In the genomic region with DNA sequence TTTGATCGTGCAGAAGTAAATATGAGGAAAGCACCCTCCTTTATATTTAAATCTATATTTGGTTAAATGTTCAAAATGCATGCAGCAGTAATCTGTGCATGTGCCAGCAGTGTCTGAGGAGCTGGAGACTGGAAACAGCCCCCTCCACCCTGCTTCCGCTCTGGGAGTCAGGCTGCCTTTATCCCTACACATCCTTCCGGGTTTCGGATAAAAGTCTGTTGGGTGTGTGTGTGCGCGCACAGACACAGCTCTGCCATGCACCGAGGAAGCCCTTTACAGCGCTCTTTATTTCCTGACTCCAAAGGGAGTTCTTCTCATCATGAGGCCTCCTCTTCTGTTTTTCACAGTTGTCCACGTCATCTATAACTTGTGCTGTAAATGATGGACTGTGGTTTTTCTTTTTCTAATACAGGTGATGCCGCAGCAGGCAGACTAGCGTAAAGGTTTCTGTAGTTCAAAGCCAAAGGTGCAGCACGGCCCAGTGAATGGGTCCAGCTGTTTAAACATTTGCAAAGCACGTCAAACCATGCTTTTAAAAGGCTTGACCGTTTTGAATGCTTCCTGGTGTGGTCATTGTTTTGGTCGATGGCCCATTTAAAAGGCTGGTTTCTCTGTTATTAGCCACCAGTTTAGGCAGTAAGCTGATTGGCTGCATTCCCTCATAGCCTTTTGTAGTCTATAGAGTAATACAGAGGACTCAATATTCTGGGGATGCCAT, we compare ENCODE assay signal across 14 mouse cellular contexts.
DNase-seq lines count a peak whose midpoint lies in the region; ATAC-seq and TF ChIP-seq lines count a peak whose summit lies in the region.
"Had no signal": no experiment of that assay in that cellular context is flagged by ENCODE, and none has a peak within 500 bp of the region (broad histone marks: within the 10 kb centered on the region; RNA-seq: fewer than 3 reads in every experiment).

No protein-coding gene starts in this region.

- no peak overlapping the region for H3K4me2 ChIP-seq in kidney, embryonic 16.5 days (replicated peaks; ENCODE audit: low read depth, low read length)
- no peak overlapping the region for H3K4me2 ChIP-seq in midbrain, embryonic 13.5 days (replicated peaks)
- H3K4me2 ChIP-seq in midbrain, embryonic 11.5 days = no peak overlapping the region
- no peak overlapping the region for H3K4me2 ChIP-seq in forebrain, embryonic 16.5 days (ENCODE audit: low read length)
- H3K4me2 ChIP-seq in stomach, postnatal 0 days (replicated peaks; ENCODE audit: low read depth) = peak overlapping the region; percentile 11; the same call in 1 of the 2 replicates
- H3K4me2 ChIP-seq: embryonic facial prominence, embryonic 12.5 days; heart, embryonic 11.5 days; liver, embryonic 13.5 days had no signal

- DNase-seq in kidney, adult 9 months = no peak
- no peak for DNase-seq in midbrain, embryonic 11.5 days (ENCODE audit: low spot score, missing footprints)
- DNase-seq in stomach, postnatal 0 days (ENCODE audit: low spot score) = no peak
- DNase-seq in layer of hippocampus, adult 9-11 months = no peak
- DNase-seq: liver, embryonic 13.5 days; lung, postnatal 14 days; thymus, postnatal 14 days had no signal

- peak overlapping the region; percentile 9; the same call in 1 of the 2 replicates for H3K27ac ChIP-seq in kidney, embryonic 16.5 days (ENCODE audit: low read length)
- H3K27ac ChIP-seq in midbrain, embryonic 13.5 days = no peak overlapping the region
- H3K27ac ChIP-seq in midbrain, embryonic 11.5 days (ENCODE audit: low read depth, low read length) = no peak overlapping the region
- no peak overlapping the region for H3K27ac ChIP-seq in forebrain, embryonic 16.5 days (ENCODE audit: low read length)
- no peak overlapping the region for H3K27ac ChIP-seq in stomach, postnatal 0 days (replicated peaks)
- H3K27ac ChIP-seq: hindbrain, embryonic 10.5 days; liver, embryonic 13.5 days had no signal

- no peak for TF ChIP-seq CTCF in stomach, postnatal 0 days (IDR thresholded peaks at IDR 0.05; ENCODE audit: low read depth)

- H3K27me3 ChIP-seq in kidney, embryonic 16.5 days (ENCODE audit: insufficient read depth, low read length) = no peaks in the 10 kb centered on the region
- H3K27me3 ChIP-seq in midbrain, embryonic 13.5 days = no peaks in the 10 kb centered on the region
- no peaks in the 10 kb centered on the region for H3K27me3 ChIP-seq in midbrain, embryonic 11.5 days (ENCODE audit: control insufficient read depth, insufficient read depth, low read length)
- H3K27me3 ChIP-seq in forebrain, embryonic 16.5 days (replicated peaks; ENCODE audit: control insufficient read depth, insufficient read depth, low read length) = no peaks in the 10 kb centered on the region
- no peaks in the 10 kb centered on the region for H3K27me3 ChIP-seq in stomach, postnatal 0 days (ENCODE audit: control insufficient read depth, insufficient read depth, low read length)
- H3K27me3 ChIP-seq: embryonic facial prominence, embryonic 12.5 days; liver, embryonic 13.5 days had no signal

- ATAC-seq in kidney, embryonic 16.5 days (ENCODE audit: low FRiP score, low TSS enrichment) = 0 out of 2 replicates have a peak, but pooled peaks have one; percentile 24
- ATAC-seq in midbrain, embryonic 13.5 days = no peak
- ATAC-seq in midbrain, embryonic 11.5 days (ENCODE audit: low FRiP score) = no peak
- ATAC-seq in forebrain, embryonic 16.5 days = peak; percentile 48
- peak; percentile 38; the same call in 1 of the 2 replicates for ATAC-seq in stomach, postnatal 0 days (ENCODE audit: low FRiP score, low TSS enrichment)
- ATAC-seq: CD4-positive, CD25-positive, alpha-beta regulatory T cell, adult 4 months had no signal

- TF ChIP-seq EP300 in stomach, postnatal 0 days (optimal IDR thresholded peaks at IDR 0.05) = no peak

- peaks cover 21% of the 10 kb centered on the region for H3K4me1 ChIP-seq in kidney, embryonic 16.5 days (ENCODE audit: insufficient read depth, low read length)
- H3K4me1 ChIP-seq in midbrain, embryonic 13.5 days (replicated peaks) = peaks cover 8% of the 10 kb centered on the region; the same call in 1 of the 2 replicates
- no peaks in the 10 kb centered on the region for H3K4me1 ChIP-seq in midbrain, embryonic 11.5 days (ENCODE audit: control insufficient read depth, insufficient read depth, low read length)
- peaks cover 10% of the 10 kb centered on the region for H3K4me1 ChIP-seq in forebrain, embryonic 16.5 days (replicated peaks; ENCODE audit: control insufficient read depth, insufficient read depth, low read length)
- H3K4me1 ChIP-seq in stomach, postnatal 0 days (replicated peaks; ENCODE audit: control insufficient read depth, insufficient read depth) = no peaks in the 10 kb centered on the region
- H3K4me1 ChIP-seq: hindbrain, embryonic 10.5 days; liver, embryonic 13.5 days had no signal

- no peak overlapping the region for H3K4me3 ChIP-seq in kidney, embryonic 16.5 days (ENCODE audit: low read length)
- H3K4me3 ChIP-seq in midbrain, embryonic 13.5 days (replicated peaks) = no peak overlapping the region
- H3K4me3 ChIP-seq in midbrain, embryonic 11.5 days (ENCODE audit: low read depth, low read length) = no peak overlapping the region
- no peak overlapping the region for H3K4me3 ChIP-seq in forebrain, embryonic 16.5 days (replicated peaks; ENCODE audit: low read length)
- H3K4me3 ChIP-seq in stomach, postnatal 0 days (ENCODE audit: low read depth, low read length) = no peak overlapping the region
- H3K4me3 ChIP-seq: embryonic facial prominence, embryonic 12.5 days; hindbrain, embryonic 10.5 days; liver, embryonic 13.5 days had no signal

- no peaks in the 10 kb centered on the region for H3K9me3 ChIP-seq in kidney, embryonic 16.5 days (ENCODE audit: low read length)
- no peaks in the 10 kb centered on the region for H3K9me3 ChIP-seq in midbrain, embryonic 13.5 days
- H3K9me3 ChIP-seq in midbrain, embryonic 11.5 days (ENCODE audit: control insufficient read depth, low read length) = no peaks in the 10 kb centered on the region
- H3K9me3 ChIP-seq in forebrain, embryonic 16.5 days (ENCODE audit: control insufficient read depth, low read length) = no peaks in the 10 kb centered on the region
- no peaks in the 10 kb centered on the region for H3K9me3 ChIP-seq in stomach, postnatal 0 days (ENCODE audit: control insufficient read depth, low read length)
- H3K9me3 ChIP-seq: embryonic facial prominence, embryonic 12.5 days; hindbrain, embryonic 10.5 days; liver, embryonic 13.5 days had no signal

- peaks cover 9% of the 10 kb centered on the region for H3K36me3 ChIP-seq in kidney, embryonic 16.5 days (ENCODE audit: insufficient read depth, low read length)
- no peaks in the 10 kb centered on the region for H3K36me3 ChIP-seq in midbrain, embryonic 13.5 days
- no peaks in the 10 kb centered on the region for H3K36me3 ChIP-seq in midbrain, embryonic 11.5 days (ENCODE audit: control insufficient read depth, insufficient read depth, low read length)
- no peaks in the 10 kb centered on the region for H3K36me3 ChIP-seq in forebrain, embryonic 16.5 days (ENCODE audit: control insufficient read depth, insufficient read depth)
- no peaks in the 10 kb centered on the region for H3K36me3 ChIP-seq in stomach, postnatal 0 days (ENCODE audit: control insufficient read depth, insufficient read depth, low read length)

- H3K9ac ChIP-seq in kidney, embryonic 16.5 days (replicated peaks; ENCODE audit: low read length) = no peak overlapping the region
- H3K9ac ChIP-seq in midbrain, embryonic 13.5 days (replicated peaks) = 0 out of 2 replicates have a peak overlapping the region, but pooled peaks have one; percentile 2
- H3K9ac ChIP-seq in midbrain, embryonic 11.5 days (ENCODE audit: low read length) = no peak overlapping the region
- peak overlapping the region; percentile 12; the same call in 1 of the 2 replicates for H3K9ac ChIP-seq in forebrain, embryonic 16.5 days (replicated peaks; ENCODE audit: low read depth, low read length)
- no peak overlapping the region for H3K9ac ChIP-seq in stomach, postnatal 0 days (ENCODE audit: low read length)
- H3K9ac ChIP-seq: embryonic facial prominence, embryonic 12.5 days; liver, embryonic 13.5 days had no signal

- 51% methylated on average over 15 of the region's 15 CpGs for WGBS in kidney, embryonic 16.5 days
- 61% methylated on average over 15 of the region's 15 CpGs for WGBS in midbrain, embryonic 13.5 days
- 69% methylated on average over 15 of the region's 15 CpGs for WGBS in midbrain, embryonic 11.5 days
- 45% methylated on average over 15 of the region's 15 CpGs for whole genome bisulfite sequencing in forebrain, embryonic 16.5 days
- WGBS in stomach, postnatal 0 days = 42% methylated on average over 15 of the region's 15 CpGs

Comparison
In these comparisons a context has a peak if more than half of its experiments do, and no peak if none do; other contexts are left out.
1. H3K9ac ChIP-seq: peak in midbrain, embryonic 13.5 days (single experiment) and forebrain, embryonic 16.5 days (single experiment); none in kidney, embryonic 16.5 days (single experiment), midbrain, embryonic 11.5 days (single experiment) and stomach, postnatal 0 days (single experiment).
2. ATAC-seq: peak in kidney, embryonic 16.5 days (single experiment), forebrain, embryonic 16.5 days (single experiment) and stomach, postnatal 0 days (single experiment); none in midbrain, embryonic 13.5 days (single experiment) and midbrain, embryonic 11.5 days (single experiment).